Mouse (Mus musculus) neural tube, embryonic 11.5 days (tissue): ENCODE results near the gene Yjefn3. TPM values are rescaled to one million over a fixed set of nuclear protein-coding genes. Genes with fewer than 3 reads are reported as not detected.

Source experiments
- ATAC-seq: fragments of 200-750 bp; cut with Nextera tagmentation; 2 replicates; pipeline ENCODE4 v1.8.0; 2017; ENCODE audit warnings: moderate number of reproducible peaks, mild to moderate bottlenecking, moderate TSS enrichment, moderate library complexity; ENCODE audit not compliant: insufficient read depth, low FRiP score, low TSS enrichment
- DNase-seq: peaks from one replicate; pipeline ENCODE4 v3.0.0-alpha.2; 2015; ENCODE audit warnings: low spot score
- H3K27ac ChIP-seq: fragments of 300-500 bp; sonication (generic); 2 replicates; pipeline ENCODE4 v1.5.1; 2014; ENCODE audit warnings: low read depth, mild to moderate bottlenecking, low read length
- H3K27me3 ChIP-seq: fragments of 300-500 bp; sonication (generic); 2 replicates; pipeline ENCODE4 v1.6.1; 2014; ENCODE audit warnings: mild to moderate bottlenecking, low read length, mixed read lengths; ENCODE audit not compliant: control insufficient read depth, insufficient read depth
- H3K36me3 ChIP-seq: fragments of 300-500 bp; sonication (generic); 2 replicates; pipeline ENCODE4 v1.6.1; 2014; ENCODE audit warnings: mild to moderate bottlenecking, low read length, moderate library complexity, mixed read lengths; ENCODE audit not compliant: control insufficient read depth, insufficient read depth
- H3K4me1 ChIP-seq: fragments of 300-500 bp; sonication (generic); 2 replicates; pipeline ENCODE4 v1.6.1; 2014; ENCODE audit warnings: low read length, mixed read lengths; ENCODE audit not compliant: control insufficient read depth, insufficient read depth
- H3K4me2 ChIP-seq: fragments of 300-500 bp; sonication (generic); 2 replicates; pipeline ENCODE4 v1.6.1; 2014; ENCODE audit warnings: low read depth, mild to moderate bottlenecking, moderate library complexity
- H3K4me3 ChIP-seq: fragments of 300-500 bp; sonication (generic); 2 replicates; pipeline ENCODE4 v1.5.1; 2014; ENCODE audit warnings: low read depth, low read length
- H3K9ac ChIP-seq: fragments of 300-500 bp; sonication (generic); 2 replicates; pipeline ENCODE4 v1.6.1; 2014; ENCODE audit warnings: mild to moderate bottlenecking, low read length
- H3K9me3 ChIP-seq: fragments of 300-500 bp; sonication (generic); 2 replicates; pipeline ENCODE4 v1.6.1; 2016; ENCODE audit warnings: low read length; ENCODE audit not compliant: control insufficient read depth
- WGBS: fragments of 180-500 bp; shearing (Covaris S2); extraction: QIAGEN DNeasy Blood & Tissue Kit; methylation state at CpG from one replicate; pipeline ENCODE4 v1.1.7; 2014; 5-methylcytosine and 5-hydroxymethylcytosine counted together
- polyA plus RNA-seq: library from polyadenylated mRNA; unstranded; fragments of >200 nt; fragmentation: Nextera tagmentation; extraction: Ambion mirVana; gene quantifications from 2 replicates; pipeline ENCODE4 v1.2.1, GENCODE M21; 2014

The Yjefn3 gene
- polyA plus RNA-seq, 1 experiment from 2014 or later, result 5.0 TPM

DNA sequence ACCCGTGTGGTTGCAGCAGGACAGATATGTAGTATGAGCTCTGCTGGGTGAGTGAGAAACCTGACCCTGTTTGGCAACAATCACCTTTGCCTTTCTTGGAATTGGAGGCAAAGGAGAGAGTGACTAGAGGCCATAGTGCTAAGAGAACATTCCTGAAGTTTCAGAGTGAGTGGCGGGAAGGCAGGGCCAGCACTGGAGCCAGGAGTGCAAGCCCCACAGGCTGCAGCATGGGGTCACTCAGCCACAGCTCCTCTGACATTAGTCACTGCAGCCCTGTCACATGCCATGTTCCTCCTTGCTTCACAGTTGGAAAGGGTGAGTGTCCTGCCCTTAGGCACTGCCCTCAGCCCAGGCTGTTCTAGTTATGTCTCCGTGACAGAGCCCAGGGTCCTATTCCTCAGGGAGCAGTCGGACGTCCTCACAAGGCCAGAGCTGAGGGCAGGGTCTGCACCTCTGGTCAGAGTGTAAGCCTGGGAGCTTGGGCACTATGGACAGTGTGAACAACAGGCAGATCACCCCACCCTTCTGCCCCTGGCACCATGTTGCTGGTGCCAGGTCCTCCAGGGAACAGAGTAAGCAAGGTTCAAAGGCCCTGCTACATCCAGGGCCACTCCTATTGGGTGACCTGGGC, 34.7 kb downstream of the Yjefn3 start:
- Histone ChIP-seq H3K27me3 (no peaks in the 10 kb centered on the region), H3K27ac (no peak overlapping the region)
- ATAC-seq, result no peak

DNA sequence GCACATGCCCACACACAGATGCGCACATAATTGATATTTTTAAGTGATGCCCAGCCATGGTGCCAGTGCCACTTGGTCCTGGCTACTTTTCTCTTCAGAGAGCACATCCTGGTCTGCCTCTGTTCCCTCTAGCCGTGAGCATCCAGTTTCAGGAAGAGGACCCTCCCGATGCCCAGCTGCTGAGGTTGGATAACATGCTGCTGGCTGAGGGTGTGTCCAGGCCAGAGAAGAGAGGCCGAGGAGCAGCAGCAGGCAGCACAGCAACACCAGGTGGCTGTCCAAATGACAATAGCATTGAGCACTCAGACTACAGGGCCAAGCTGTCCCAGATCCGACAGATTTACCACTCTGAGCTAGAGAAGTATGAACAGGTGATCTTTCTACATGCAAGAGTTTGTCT, 38.3 kb downstream of the Yjefn3 start:
- Histone ChIP-seq H3K4me1 (no peaks in the 10 kb centered on the region), H3K4me3 (no peak overlapping the region), H3K9ac (no peak overlapping the region; the same call in 1 of the 2 replicates), H3K4me2 (no peak overlapping the region), H3K27ac (no peak overlapping the region), H3K36me3 (no peaks in the 10 kb centered on the region; the same call in 1 of the 2 replicates), H3K27me3 (no peaks in the 10 kb centered on the region), H3K9me3 (no peaks in the 10 kb centered on the region)
- no peak for DNase-seq
- no peak for ATAC-seq
- WGBS, result 78% methylated on average over 5 of the region's 5 CpGs

More for the DNA sequence above, 34.7 kb downstream of the Yjefn3 start:
- Histone ChIP-seq H3K4me3 (no peak overlapping the region), H3K9ac (no peak overlapping the region), H3K9me3 (no peaks in the 10 kb centered on the region), H3K36me3 (no peaks in the 10 kb centered on the region; the same call in 1 of the 2 replicates), H3K4me2 (no peak overlapping the region), H3K4me1 (no peaks in the 10 kb centered on the region)
- WGBS, result 82% methylated on average over 5 of the region's 5 CpGs
- no peak for DNase-seq

DNA sequence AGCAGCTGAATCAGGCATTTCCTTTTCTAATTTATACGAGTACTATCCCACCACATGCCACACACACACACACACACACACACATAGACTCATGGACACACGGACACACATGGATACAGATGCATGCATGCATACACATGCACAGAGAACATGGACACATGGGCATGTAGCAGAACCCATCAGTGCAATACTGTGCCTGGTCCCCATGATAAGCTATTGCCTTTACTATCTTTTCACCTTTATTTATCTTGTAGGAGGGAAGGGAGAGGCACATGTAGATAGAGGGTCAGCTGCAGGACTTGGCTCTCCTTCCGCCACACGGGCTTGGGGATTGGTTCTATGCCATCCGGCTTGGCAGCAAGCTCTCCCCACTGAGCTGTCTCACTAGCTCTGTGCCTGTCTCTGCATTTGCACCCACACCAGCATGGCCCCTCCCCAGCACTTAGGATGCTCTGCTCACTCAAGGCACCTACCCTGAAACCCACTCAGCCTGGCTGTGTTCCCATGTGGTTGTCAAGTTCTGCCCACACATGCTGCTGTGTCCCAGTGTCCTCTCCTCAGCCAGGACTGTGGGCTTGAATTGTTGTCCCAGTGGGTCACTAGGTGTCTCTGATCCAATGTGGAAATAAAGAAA, 39.0 kb downstream of the Yjefn3 start:
- Histone ChIP-seq H3K36me3 (no peaks in the 10 kb centered on the region; the same call in 1 of the 2 replicates), H3K4me1 (no peaks in the 10 kb centered on the region), H3K9me3 (no peaks in the 10 kb centered on the region), H3K27me3 (no peaks in the 10 kb centered on the region), H3K9ac (no peak overlapping the region; the same call in 1 of the 2 replicates), H3K4me2 (no peak overlapping the region), H3K27ac (no peak overlapping the region), H3K4me3 (no peak overlapping the region)
- DNase-seq (no peak), ATAC-seq (no peak)
- 86% methylated on average over 5 of the region's 5 CpGs for WGBS

DNA sequence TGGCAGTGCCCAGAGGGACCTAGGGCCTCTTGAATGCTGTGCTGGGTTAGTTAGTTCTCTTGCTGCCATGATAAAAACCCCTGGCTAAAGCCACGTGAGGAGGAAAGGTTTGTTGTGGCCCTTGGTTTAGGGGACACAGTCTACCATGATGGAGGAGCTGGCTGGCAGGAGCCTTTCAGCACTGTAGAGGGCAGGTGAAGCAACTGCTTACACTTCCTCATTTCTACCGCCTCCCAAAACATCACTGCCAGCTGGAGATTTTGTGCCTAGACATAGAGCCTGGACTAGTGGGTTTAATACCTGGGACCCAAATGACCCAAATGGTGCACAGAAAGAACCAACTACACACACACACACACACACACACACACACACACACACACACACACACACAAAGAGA, 41.3 kb downstream of the Yjefn3 start:
- no peak overlapping the region for H3K4me3 ChIP-seq
- DNase-seq (no peak), ATAC-seq (no peak)
- 61% methylated on average over 2 of the region's 2 CpGs for WGBS
- H3K4me1 ChIP-seq, result no peaks in the 10 kb centered on the region
- no peak overlapping the region for H3K4me2 ChIP-seq
- no peak overlapping the region for H3K27ac ChIP-seq
- no peaks in the 10 kb centered on the region for H3K27me3 ChIP-seq
- H3K9ac ChIP-seq, result no peak overlapping the region
- no peaks in the 10 kb centered on the region for H3K9me3 ChIP-seq
- no peaks in the 10 kb centered on the region; the same call in 1 of the 2 replicates for H3K36me3 ChIP-seq

DNA sequence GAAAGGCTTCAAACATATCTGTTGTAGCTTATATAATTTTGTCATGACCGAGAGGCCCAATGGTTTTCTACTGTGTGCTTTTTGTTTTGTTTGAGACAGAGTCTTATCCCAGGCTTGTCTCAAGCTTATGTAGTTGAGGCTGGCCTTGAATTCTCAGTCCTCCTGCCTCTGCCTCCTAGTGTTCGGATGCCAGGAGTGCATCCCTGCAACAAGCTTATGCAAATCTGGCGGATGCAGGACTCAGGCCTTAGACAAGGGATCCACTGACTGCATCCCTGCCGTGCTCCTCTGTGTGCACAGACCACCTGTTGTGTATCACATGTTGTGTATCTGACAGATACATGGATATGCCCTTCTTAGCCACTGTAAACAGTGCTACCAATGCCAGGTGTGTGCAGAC, 41.7 kb downstream of the Yjefn3 start:
- H3K27me3 ChIP-seq, result no peaks in the 10 kb centered on the region
- no peak overlapping the region for H3K9ac ChIP-seq
- H3K4me3 ChIP-seq, result no peak overlapping the region
- no peak overlapping the region for H3K4me2 ChIP-seq
- DNase-seq (no peak), ATAC-seq (no peak)
- no peaks in the 10 kb centered on the region; the same call in 1 of the 2 replicates for H3K36me3 ChIP-seq
- H3K9me3 ChIP-seq, result no peaks in the 10 kb centered on the region
- H3K27ac ChIP-seq, result no peak overlapping the region
- no peaks in the 10 kb centered on the region for H3K4me1 ChIP-seq
- 62% methylated on average over 4 of the region's 4 CpGs for WGBS

DNA sequence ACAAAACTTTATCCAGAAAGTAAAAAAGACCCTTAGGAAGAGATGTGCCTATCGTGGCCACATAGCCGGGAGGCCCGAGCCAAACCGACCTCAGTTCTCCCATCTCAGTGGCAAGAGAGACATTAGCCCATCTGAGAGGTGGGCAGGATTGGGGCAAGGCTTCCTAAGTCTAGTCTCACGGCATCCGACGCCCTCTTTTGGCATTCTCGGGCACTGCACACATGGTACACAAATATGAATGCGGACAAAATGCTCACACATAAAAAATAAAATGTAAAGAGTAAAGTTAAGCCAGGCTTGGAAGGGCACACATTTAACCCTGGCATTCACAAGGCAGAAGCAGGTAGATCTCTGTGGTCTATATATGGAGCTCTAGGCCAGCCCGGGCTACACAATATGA, 48.6 kb downstream of the Yjefn3 start:
- Histone ChIP-seq H3K27me3 (no peaks in the 10 kb centered on the region), H3K27ac (no peak overlapping the region), H3K4me2 (no peak overlapping the region), H3K36me3 (no peaks in the 10 kb centered on the region), H3K4me1 (no peaks in the 10 kb centered on the region), H3K9me3 (no peaks in the 10 kb centered on the region), H3K9ac (no peak overlapping the region), H3K4me3 (no peak overlapping the region)
- DNase-seq, result no peak
- no peak for ATAC-seq
- 93% methylated on average over 10 of the region's 10 CpGs for WGBS

DNA sequence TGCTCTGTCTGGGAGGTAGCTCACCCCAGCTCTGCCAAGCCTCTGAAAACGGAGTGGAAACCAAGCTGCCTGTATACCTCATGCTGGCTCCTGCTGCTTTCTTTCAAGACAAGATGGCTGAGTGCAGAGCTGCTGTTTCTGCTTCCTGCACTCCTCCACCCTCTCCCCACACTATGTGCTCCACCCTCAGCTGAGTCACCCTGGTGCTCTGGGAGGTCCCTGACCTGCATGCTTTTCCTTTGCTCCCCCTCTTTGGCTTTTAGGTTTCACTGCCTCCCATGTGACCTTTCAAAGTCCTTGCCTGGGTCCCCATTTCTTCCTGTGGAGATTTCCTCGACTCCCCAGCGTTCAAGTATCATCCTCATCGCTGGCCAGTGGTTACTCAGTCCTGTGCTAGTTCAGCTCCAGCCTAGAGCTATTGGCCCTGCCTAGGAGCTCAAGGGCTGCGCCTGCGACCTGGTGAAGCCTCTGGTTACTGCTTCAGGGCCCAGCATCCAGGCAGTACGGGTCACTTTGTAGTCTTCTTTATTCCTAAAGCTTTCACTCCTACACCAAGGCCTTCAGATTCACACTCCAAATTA, 51.5 kb downstream of the Yjefn3 start:
- Histone ChIP-seq H3K4me2 (no peak overlapping the region), H3K9ac (no peak overlapping the region), H3K36me3 (no peaks in the 10 kb centered on the region), H3K9me3 (no peaks in the 10 kb centered on the region), H3K4me3 (no peak overlapping the region), H3K4me1 (no peaks in the 10 kb centered on the region), H3K27me3 (no peaks in the 10 kb centered on the region), H3K27ac (no peak overlapping the region)
- no peak for DNase-seq
- WGBS, result 79% methylated on average over 7 of the region's 7 CpGs
- ATAC-seq, result no peak

DNA sequence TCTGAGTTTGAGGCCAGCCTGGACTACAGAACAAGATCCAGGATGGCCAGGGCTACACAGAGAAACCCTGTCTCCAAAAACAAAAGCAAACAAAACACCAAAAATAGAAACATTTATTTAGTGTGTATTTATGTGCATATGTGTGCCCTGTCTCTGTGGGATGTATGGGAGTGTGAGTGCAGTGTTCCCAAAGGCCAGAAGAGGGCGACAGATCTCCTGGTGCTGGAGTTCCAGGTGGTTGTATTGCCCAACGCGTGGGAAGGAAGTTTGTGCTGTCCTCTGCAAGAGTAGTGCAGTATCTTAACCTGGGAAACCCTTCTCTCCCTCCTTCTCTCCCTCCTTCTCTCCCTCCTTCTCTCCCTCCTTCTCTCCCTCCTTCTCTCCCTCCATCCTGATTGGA, 52.6 kb downstream of the Yjefn3 start:
- ATAC-seq, result no peak
- Histone ChIP-seq H3K27me3 (no peaks in the 10 kb centered on the region), H3K4me2 (no peak overlapping the region), H3K9me3 (no peaks in the 10 kb centered on the region), H3K36me3 (no peaks in the 10 kb centered on the region), H3K4me3 (no peak overlapping the region), H3K27ac (no peak overlapping the region), H3K4me1 (no peaks in the 10 kb centered on the region), H3K9ac (no peak overlapping the region)
- 48% methylated on average over 3 of the region's 3 CpGs for WGBS
- DNase-seq, result no peak

DNA sequence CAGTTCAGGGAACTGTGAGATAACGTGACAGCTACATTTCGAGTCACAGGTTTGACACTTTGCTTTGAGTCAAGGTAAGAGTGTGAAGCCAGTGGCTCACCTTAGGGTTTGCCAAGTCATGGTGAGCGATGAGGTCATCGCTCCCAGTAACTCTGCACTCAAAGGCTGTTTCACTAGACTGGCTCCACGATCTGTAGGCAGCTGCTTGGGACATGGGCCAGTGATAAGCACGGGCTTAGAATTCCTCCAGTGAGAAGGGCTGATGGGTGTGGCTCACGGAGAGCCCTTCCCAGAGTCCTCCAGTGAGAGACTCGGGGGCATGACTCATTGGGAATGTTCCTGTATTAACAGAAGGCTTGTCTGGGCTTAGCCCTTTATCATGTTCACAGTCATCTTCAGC, 53.6 kb downstream of the Yjefn3 start:
- WGBS, result 96% methylated on average over 8 of the region's 8 CpGs
- no peaks in the 10 kb centered on the region for H3K27me3 ChIP-seq
- H3K4me1 ChIP-seq, result no peaks in the 10 kb centered on the region
- no peaks in the 10 kb centered on the region for H3K9me3 ChIP-seq
- no peak overlapping the region for H3K4me2 ChIP-seq
- DNase-seq (no peak), ATAC-seq (no peak)
- no peak overlapping the region for H3K27ac ChIP-seq
- no peaks in the 10 kb centered on the region for H3K36me3 ChIP-seq
- no peak overlapping the region for H3K4me3 ChIP-seq
- no peak overlapping the region for H3K9ac ChIP-seq
